ENCODE assay signal across 16 mouse cellular contexts in the genomic region with DNA sequence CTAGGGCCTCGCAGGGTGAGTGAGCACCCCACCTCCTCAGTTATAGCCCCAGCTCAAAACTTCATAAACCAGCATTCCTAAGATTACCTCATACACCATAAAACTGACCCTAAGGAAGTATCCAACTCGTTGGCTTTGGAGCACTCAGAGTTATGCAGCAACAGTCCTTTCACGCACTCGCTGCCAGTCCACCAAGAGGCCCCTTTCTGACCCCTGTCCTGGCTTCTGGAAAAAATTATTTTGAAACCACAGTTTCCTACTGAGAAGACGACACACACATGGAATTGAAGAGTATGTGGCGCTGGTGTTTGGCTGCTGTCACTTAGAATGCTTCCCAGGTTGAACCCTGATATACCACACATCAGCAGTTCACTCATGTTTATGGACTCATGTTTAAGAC. TPM values are rescaled to one million over a fixed set of nuclear protein-coding genes. Genes with fewer than 3 reads are reported as not detected.
DNase-seq lines count a peak whose midpoint lies in the region; ATAC-seq and TF ChIP-seq lines count a peak whose summit lies in the region.
"Had no signal": no experiment of that assay in that cellular context is flagged by ENCODE, and none has a peak within 500 bp of the region (broad histone marks: within the 10 kb centered on the region; RNA-seq: fewer than 3 reads in every experiment).

No protein-coding gene starts in this region.

- TF ChIP-seq CTCF in intestine, postnatal 0 days (IDR thresholded peaks at IDR 0.05; ENCODE audit: low read depth): no peak
- no peak for TF ChIP-seq CTCF in liver, postnatal 0 days (IDR thresholded peaks at IDR 0.05; ENCODE audit: low read depth)

- 69% methylated on average over 6 of the region's 6 CpGs for WGBS in intestine, embryonic 16.5 days
- 68% methylated on average over 6 of the region's 6 CpGs for WGBS in intestine, postnatal 0 days
- 58% methylated on average over 6 of the region's 6 CpGs for WGBS in lung, embryonic 16.5 days
- WGBS in limb, embryonic 13.5 days: 39% methylated on average over 6 of the region's 6 CpGs
- WGBS in liver, postnatal 0 days (ENCODE audit: insufficient replicate concordance): 79% methylated on average over 6 of the region's 6 CpGs

- H3K4me3 ChIP-seq in intestine, embryonic 16.5 days (ENCODE audit: low read length): no peak overlapping the region
- no peak overlapping the region for H3K4me3 ChIP-seq in intestine, postnatal 0 days (ENCODE audit: low read depth, low read length)
- H3K4me3 ChIP-seq in lung, embryonic 16.5 days (ENCODE audit: low read length): no peak overlapping the region
- no peak overlapping the region for H3K4me3 ChIP-seq in limb, embryonic 13.5 days
- H3K4me3 ChIP-seq in liver, postnatal 0 days (ENCODE audit: low read depth, low read length): no peak overlapping the region
- H3K4me3 ChIP-seq: embryonic facial prominence, embryonic 10.5 days; forebrain, embryonic 13.5 days; hindbrain, embryonic 13.5 days had no signal

- H3K4me2 ChIP-seq in intestine, embryonic 16.5 days (ENCODE audit: low read depth, low read length): no peak overlapping the region
- no peak overlapping the region for H3K4me2 ChIP-seq in intestine, postnatal 0 days (replicated peaks; ENCODE audit: low read depth)
- H3K4me2 ChIP-seq in lung, embryonic 16.5 days (ENCODE audit: low read depth, low read length): no peak overlapping the region
- H3K4me2 ChIP-seq in limb, embryonic 13.5 days (replicated peaks): no peak overlapping the region
- no peak overlapping the region for H3K4me2 ChIP-seq in liver, postnatal 0 days (ENCODE audit: low read depth, low read length)
- H3K4me2 ChIP-seq: forebrain, embryonic 13.5 days; hindbrain, embryonic 13.5 days had no signal

- H3K27ac ChIP-seq in intestine, embryonic 16.5 days (ENCODE audit: low read length): no peak overlapping the region
- H3K27ac ChIP-seq in intestine, postnatal 0 days (ENCODE audit: low read depth, low read length): no peak overlapping the region
- peak overlapping the region; percentile 28 for H3K27ac ChIP-seq in lung, embryonic 16.5 days (ENCODE audit: low read length)
- peak overlapping the region; percentile 2 for H3K27ac ChIP-seq in limb, embryonic 13.5 days
- no peak overlapping the region for H3K27ac ChIP-seq in liver, postnatal 0 days (ENCODE audit: low read depth)
- H3K27ac ChIP-seq: embryonic facial prominence, embryonic 10.5 days; forebrain, embryonic 13.5 days; hindbrain, embryonic 13.5 days had no signal

- TF ChIP-seq EP300 in liver, postnatal 0 days (IDR thresholded peaks at IDR 0.05; ENCODE audit: low read depth): no peak

- no peak overlapping the region for H3K9ac ChIP-seq in intestine, embryonic 16.5 days (ENCODE audit: low read depth, low read length)
- no peak overlapping the region for H3K9ac ChIP-seq in intestine, postnatal 0 days (ENCODE audit: low read depth, low read length)
- H3K9ac ChIP-seq in lung, embryonic 16.5 days (ENCODE audit: low read length): no peak overlapping the region
- H3K9ac ChIP-seq in limb, embryonic 13.5 days: no peak overlapping the region
- H3K9ac ChIP-seq in liver, postnatal 0 days (replicated peaks): no peak overlapping the region
- H3K9ac ChIP-seq: forebrain, embryonic 13.5 days; forebrain, postnatal 0 days; hindbrain, embryonic 13.5 days had no signal

- peak; percentile 56; the same call in 1 of the 2 replicates for ATAC-seq in intestine, embryonic 16.5 days
- no peak for ATAC-seq in intestine, postnatal 0 days
- no peak for ATAC-seq in lung, embryonic 16.5 days (ENCODE audit: low read depth)
- ATAC-seq in limb, embryonic 13.5 days (ENCODE audit: low FRiP score, low read depth): no peak
- no peak for ATAC-seq in liver, postnatal 0 days
- ATAC-seq: forebrain, embryonic 13.5 days; forebrain, postnatal 0 days had no signal

- H3K36me3 ChIP-seq in intestine, embryonic 16.5 days (ENCODE audit: control insufficient read depth, insufficient read depth, low read length): 0 out of 2 replicates have a peak, but pooled peaks cover 3% of the 10 kb centered on the region
- H3K36me3 ChIP-seq in intestine, postnatal 0 days (ENCODE audit: control insufficient read depth, insufficient read depth): peaks cover 36% of the 10 kb centered on the region; the same call in 1 of the 2 replicates
- peaks cover 3% of the 10 kb centered on the region for H3K36me3 ChIP-seq in lung, embryonic 16.5 days (ENCODE audit: control insufficient read depth, insufficient read depth, low read length)
- H3K36me3 ChIP-seq in limb, embryonic 13.5 days: peaks cover 47% of the 10 kb centered on the region
- H3K36me3 ChIP-seq in liver, postnatal 0 days (replicated peaks; ENCODE audit: insufficient read depth, low read length): peaks cover 10% of the 10 kb centered on the region

- no peaks in the 10 kb centered on the region for H3K9me3 ChIP-seq in intestine, embryonic 16.5 days (ENCODE audit: control insufficient read depth, low read length)
- no peaks in the 10 kb centered on the region for H3K9me3 ChIP-seq in intestine, postnatal 0 days (ENCODE audit: control insufficient read depth)
- no peaks in the 10 kb centered on the region for H3K9me3 ChIP-seq in lung, embryonic 16.5 days (ENCODE audit: control insufficient read depth, low read length)
- H3K9me3 ChIP-seq in limb, embryonic 13.5 days: no peaks in the 10 kb centered on the region
- H3K9me3 ChIP-seq in liver, postnatal 0 days (ENCODE audit: low read length): no peaks in the 10 kb centered on the region
- H3K9me3 ChIP-seq: embryonic facial prominence, embryonic 10.5 days; forebrain, embryonic 13.5 days; hindbrain, embryonic 13.5 days had no signal

- H3K4me1 ChIP-seq in intestine, embryonic 16.5 days (ENCODE audit: control insufficient read depth, insufficient read depth, low read length): peaks cover 11% of the 10 kb centered on the region
- no peaks in the 10 kb centered on the region for H3K4me1 ChIP-seq in intestine, postnatal 0 days (replicated peaks; ENCODE audit: control insufficient read depth, insufficient read depth, low read length)
- H3K4me1 ChIP-seq in lung, embryonic 16.5 days (replicated peaks; ENCODE audit: control insufficient read depth, insufficient read depth, low read length): peaks cover 15% of the 10 kb centered on the region
- peaks cover 39% of the 10 kb centered on the region for H3K4me1 ChIP-seq in limb, embryonic 13.5 days
- no peaks in the 10 kb centered on the region for H3K4me1 ChIP-seq in liver, postnatal 0 days (ENCODE audit: insufficient read depth)
- H3K4me1 ChIP-seq: forebrain, embryonic 13.5 days; hindbrain, embryonic 13.5 days had no signal

- no peak for DNase-seq in lung, adult 18-20 months
- no peak for DNase-seq in liver, postnatal 0 days
- DNase-seq: adrenal gland, adult 2 months; adrenal gland, postnatal 25 days; cerebellum, adult 18-20 months; cerebellum, adult 9-11 months; forebrain, postnatal 0 days; gastrocnemius, postnatal 36 days; heart, postnatal 14 days had no signal

- no peaks in the 10 kb centered on the region for H3K27me3 ChIP-seq in intestine, embryonic 16.5 days (replicated peaks; ENCODE audit: control insufficient read depth, insufficient read depth, low read length)
- no peaks in the 10 kb centered on the region for H3K27me3 ChIP-seq in intestine, postnatal 0 days (replicated peaks; ENCODE audit: control insufficient read depth, insufficient read depth, low read length)
- H3K27me3 ChIP-seq in lung, embryonic 16.5 days (ENCODE audit: control insufficient read depth, insufficient read depth, low read depth, low read length): no peaks in the 10 kb centered on the region
- no peaks in the 10 kb centered on the region for H3K27me3 ChIP-seq in limb, embryonic 13.5 days
- no peaks in the 10 kb centered on the region for H3K27me3 ChIP-seq in liver, postnatal 0 days (ENCODE audit: insufficient read depth, low read length)
- H3K27me3 ChIP-seq: forebrain, embryonic 13.5 days; hindbrain, embryonic 13.5 days had no signal

RNA-seq across cellular contexts. Expression of a gene that starts 25.7 kb away (rescaled TPM):
- polyA plus RNA-seq in intestine, embryonic 16.5 days (2015; fragmentation: Nextera tagmentation; extraction: Ambion mirVana): 21.6 and 21.7 TPM in 2 replicates
- 30.0 and 30.3 TPM in 2 replicates for polyA plus RNA-seq in intestine, postnatal 0 days (2015; fragmentation: Nextera tagmentation; extraction: Ambion mirVana)
- polyA plus RNA-seq in lung, embryonic 16.5 days (2015; fragmentation: Nextera tagmentation; extraction: Ambion mirVana): 64.1 and 79.2 TPM in 2 replicates
- 26.0 and 27.9 TPM in 2 replicates for polyA plus RNA-seq in limb, embryonic 13.5 days (2015; fragmentation: Nextera tagmentation; extraction: Ambion mirVana)
- polyA plus RNA-seq in liver, postnatal 0 days (2015; fragmentation: Nextera tagmentation; extraction: Ambion mirVana): 1.1 and 2.4 TPM in 2 replicates
- polyA plus RNA-seq: adrenal gland, adult 2 months had no signal

RNA-seq across cellular contexts. Expression of a gene that starts 48.3 kb away (rescaled TPM):
- polyA plus RNA-seq in intestine, embryonic 16.5 days (2015; fragmentation: Nextera tagmentation; extraction: Ambion mirVana): 13.5 and 13.9 TPM in 2 replicates
- 5.8 and 6.6 TPM in 2 replicates for polyA plus RNA-seq in intestine, postnatal 0 days (2015; fragmentation: Nextera tagmentation; extraction: Ambion mirVana)
- 14.7 and 15.7 TPM in 2 replicates for polyA plus RNA-seq in lung, embryonic 16.5 days (2015; fragmentation: Nextera tagmentation; extraction: Ambion mirVana)
- 19.0 and 21.9 TPM in 2 replicates for polyA plus RNA-seq in limb, embryonic 13.5 days (2015; fragmentation: Nextera tagmentation; extraction: Ambion mirVana)
- polyA plus RNA-seq in liver, postnatal 0 days (2015; fragmentation: Nextera tagmentation; extraction: Ambion mirVana): 2.6 and 3.2 TPM in 2 replicates

RNA-seq across cellular contexts. Expression of a gene that starts 54.4 kb away (rescaled TPM):
- polyA plus RNA-seq in intestine, embryonic 16.5 days (2015; fragmentation: Nextera tagmentation; extraction: Ambion mirVana): 46.0 and 49.3 TPM in 2 replicates
- polyA plus RNA-seq in intestine, postnatal 0 days (2015; fragmentation: Nextera tagmentation; extraction: Ambion mirVana): 18.7 and 18.9 TPM in 2 replicates
- polyA plus RNA-seq in lung, embryonic 16.5 days (2015; fragmentation: Nextera tagmentation; extraction: Ambion mirVana): 57.6 and 58.4 TPM in 2 replicates
- 44.1 and 50.6 TPM in 2 replicates for polyA plus RNA-seq in limb, embryonic 13.5 days (2015; fragmentation: Nextera tagmentation; extraction: Ambion mirVana)
- 11.1 and 13.6 TPM in 2 replicates for polyA plus RNA-seq in liver, postnatal 0 days (2015; fragmentation: Nextera tagmentation; extraction: Ambion mirVana)

Comparison
In these comparisons a context has a peak if more than half of its experiments do, and no peak if none do; other contexts are left out.
1. H3K27ac ChIP-seq: peak in lung, embryonic 16.5 days (single experiment) and limb, embryonic 13.5 days (single experiment); none in intestine, embryonic 16.5 days (single experiment), intestine, postnatal 0 days (single experiment) and liver, postnatal 0 days (single experiment).